Comparison of ENCODE assay signal across 21 mouse cellular contexts in genomic region chr14:22228253-22228968, GRCm38 (mm10).
DNase-seq lines count a peak whose midpoint lies in the region; ATAC-seq lines count a peak whose summit lies in the region.
"Had no signal": no experiment of that assay in that cellular context is flagged by ENCODE, and none has a peak within 500 bp of the region (broad histone marks: within the 10 kb centered on the region; RNA-seq: fewer than 3 reads in every experiment).

No protein-coding gene starts in this region.

- H3K27me3 ChIP-seq in lung, embryonic 15.5 days: peaks cover 8% of the 10 kb centered on the region; the same call in 1 of the 2 replicates
- no peaks in the 10 kb centered on the region for H3K27me3 ChIP-seq in liver, embryonic 15.5 days
- H3K27me3 ChIP-seq: CH12.LX; heart, embryonic 12.5 days; hindbrain, embryonic 12.5 days had no signal

- H3K4me1 ChIP-seq in lung, embryonic 15.5 days: peaks cover 2% of the 10 kb centered on the region; the same call in 1 of the 2 replicates
- peaks cover 38% of the 10 kb centered on the region for H3K4me1 ChIP-seq in liver, embryonic 15.5 days (replicated peaks)
- H3K4me1 ChIP-seq: embryonic facial prominence, embryonic 10.5 days; hindbrain, embryonic 12.5 days had no signal

- no peak overlapping the region for H3K27ac ChIP-seq in lung, embryonic 15.5 days
- peak overlapping the region; percentile 68 for H3K27ac ChIP-seq in liver, embryonic 15.5 days (replicated peaks)
- H3K27ac ChIP-seq: embryonic facial prominence, embryonic 10.5 days; gastrocnemius, adult 2 months; hindbrain, embryonic 12.5 days had no signal

- H3K36me3 ChIP-seq in lung, embryonic 15.5 days: no peaks in the 10 kb centered on the region
- H3K36me3 ChIP-seq in liver, embryonic 15.5 days (replicated peaks): no peaks in the 10 kb centered on the region
- H3K36me3 ChIP-seq: embryonic facial prominence, embryonic 10.5 days; heart, embryonic 12.5 days; hindbrain, embryonic 12.5 days had no signal

- H3K4me3 ChIP-seq in lung, embryonic 15.5 days: no peak overlapping the region
- H3K4me3 ChIP-seq in liver, embryonic 15.5 days (replicated peaks): no peak overlapping the region
- H3K4me3 ChIP-seq: embryonic facial prominence, embryonic 10.5 days; gastrocnemius, adult 2 months; heart, embryonic 12.5 days; hindbrain, embryonic 12.5 days had no signal

- WGBS in lung, embryonic 15.5 days: 48% methylated on average over 7 of the region's 7 CpGs
- WGBS in liver, embryonic 15.5 days (ENCODE audit: insufficient replicate concordance): 60% methylated on average over 7 of the region's 7 CpGs

- no peak overlapping the region for H3K4me2 ChIP-seq in lung, embryonic 15.5 days
- no peak overlapping the region for H3K4me2 ChIP-seq in liver, embryonic 15.5 days
- H3K4me2 ChIP-seq: heart, embryonic 12.5 days; hindbrain, embryonic 12.5 days had no signal

- intact Hi-C loops in heart, postnatal 36 days (cut with DNase I): no loop called here

- H3K9ac ChIP-seq in lung, embryonic 15.5 days: no peak overlapping the region
- no peak overlapping the region for H3K9ac ChIP-seq in liver, embryonic 15.5 days
- H3K9ac ChIP-seq: forebrain, postnatal 0 days; heart, embryonic 12.5 days; hindbrain, embryonic 12.5 days had no signal

- H3K9me3 ChIP-seq in lung, embryonic 15.5 days: no peaks in the 10 kb centered on the region
- no peaks in the 10 kb centered on the region for H3K9me3 ChIP-seq in liver, embryonic 15.5 days (replicated peaks)
- H3K9me3 ChIP-seq: embryonic facial prominence, embryonic 10.5 days; heart, embryonic 12.5 days; hindbrain, embryonic 12.5 days had no signal

- no peak for DNase-seq in lung, postnatal 14 days
- peak; percentile 12 for DNase-seq in c-Kit-negative CD71-positive TER-119-positive erythroid progenitor cells, embryonic 14.5 days (ENCODE audit: low read depth, low spot score)
- DNase-seq in frontal cortex, postnatal 36 days (ENCODE audit: low spot score in 2 of 2): no peak
- DNase-seq in MN1 (ENCODE audit: low spot score): no peak
- DNase-seq in heart, postnatal 36 days: no peak
- DNase-seq: adrenal gland, adult 2 months; adrenal gland, postnatal 25 days; cerebellum, adult 2 months; cerebellum, postnatal 10 days; forebrain, postnatal 0 days; gastrocnemius, adult 2 months; gastrocnemius, postnatal 25 days; heart, postnatal 4 days had no signal

- peak; percentile 52; the same call in 1 of the 2 replicates for ATAC-seq in lung, embryonic 15.5 days (ENCODE audit: borderline replicate concordance, extremely low read depth, low FRiP score, low TSS enrichment)
- peak; percentile 69 for ATAC-seq in erythroblast, adult 5-6 weeks (replicated peaks; ENCODE audit: low FRiP score, poor library complexity, severe bottlenecking)
- ATAC-seq in liver, embryonic 15.5 days (ENCODE audit: insufficient read depth): peak; percentile 69
- ATAC-seq: forebrain, postnatal 0 days; hindbrain, embryonic 16.5 days had no signal
